In the genomic region with DNA sequence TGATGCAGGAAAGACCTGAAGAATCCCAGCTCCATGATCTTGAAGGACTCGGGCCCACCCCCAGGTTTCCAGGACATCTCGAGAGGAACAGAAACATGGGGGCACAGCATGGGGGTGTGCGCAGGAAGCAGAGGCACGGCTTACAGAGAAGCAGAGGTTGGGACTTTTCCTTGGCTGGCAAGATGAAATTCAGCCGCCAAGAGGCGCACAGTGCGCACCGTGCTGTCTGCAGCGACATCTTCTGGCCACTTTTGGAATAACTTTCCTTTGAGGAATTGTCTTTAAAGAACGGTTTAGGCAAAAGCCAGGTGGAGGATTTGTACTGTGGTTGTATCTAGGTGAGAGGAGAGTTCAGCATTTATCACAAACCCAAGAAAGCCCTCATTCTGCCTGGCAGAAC, we compare ENCODE assay signal across 8 mouse cellular contexts. TPM values are rescaled to one million over a fixed set of nuclear protein-coding genes. Genes with fewer than 3 reads are reported as not detected.
DNase-seq lines count a peak whose midpoint lies in the region; ATAC-seq lines count a peak whose summit lies in the region.

No protein-coding gene starts in this region.

- no peaks in the 10 kb centered on the region; the same call in 1 of the 2 replicates for H3K4me1 ChIP-seq in hindbrain, embryonic 16.5 days (ENCODE audit: control insufficient read depth, insufficient read depth, low read depth, low read length)

- H3K27me3 ChIP-seq in hindbrain, embryonic 16.5 days (replicated peaks; ENCODE audit: control insufficient read depth, insufficient read depth, low read length), result peaks cover 2% of the 10 kb centered on the region; the same call in 1 of the 2 replicates

- DNase-seq in cerebellum, postnatal 10 days, result peak; percentile 90 to 95
- peak; percentile 36 to 75 for DNase-seq in frontal cortex, postnatal 10 days (ENCODE audit: low spot score in 2 of 2)
- peak; percentile 82 to 88 for DNase-seq in left cerebral cortex, adult 18-20 months (ENCODE audit: low spot score in 2 of 2)
- peak; percentile 71 to 86 for DNase-seq in right cerebral cortex, postnatal 10 days (ENCODE audit: low spot score in 2 of 2)
- DNase-seq in urinary bladder, postnatal 4 days (ENCODE audit: low spot score in 2 of 2), result peak; percentile 58 to 81

- H3K9me3 ChIP-seq in hindbrain, embryonic 16.5 days (ENCODE audit: control insufficient read depth, low read length), result no peaks in the 10 kb centered on the region

- 1% methylated on average over 10 of the region's 10 CpGs for WGBS in hindbrain, embryonic 16.5 days

- peak overlapping the region; percentile 22 for H3K4me2 ChIP-seq in hindbrain, embryonic 16.5 days (ENCODE audit: low read length)

- H3K36me3 ChIP-seq in hindbrain, embryonic 16.5 days (ENCODE audit: control insufficient read depth, insufficient read depth, low read length), result no peaks in the 10 kb centered on the region

- no peak overlapping the region for H3K4me3 ChIP-seq in hindbrain, embryonic 16.5 days (ENCODE audit: low read length)

- no peak overlapping the region for H3K27ac ChIP-seq in hindbrain, embryonic 16.5 days (ENCODE audit: low read depth, low read length)

- H3K9ac ChIP-seq in hindbrain, embryonic 16.5 days (ENCODE audit: low read depth, low read length), result no peak overlapping the region

- ATAC-seq in activated CD4-positive, CD25-positive, alpha-beta regulatory T cell, adult 4 months, result peak; percentile 75
- peak; percentile 80 for ATAC-seq in hindbrain, embryonic 16.5 days
- peak; percentile 79 for ATAC-seq in megakaryocyte, adult 5-6 weeks (ENCODE audit: poor library complexity, severe bottlenecking)

RNA-seq across cellular contexts. Expression of a gene that starts 6.6 kb away (rescaled TPM):
- 100 to 1,000 TPM; 513 to 551 TPM for polyA plus RNA-seq in activated CD4-positive, CD25-positive, alpha-beta regulatory T cell, adult 4 months (2017; shearing (Covaris generic))
- polyA plus RNA-seq in hindbrain, embryonic 16.5 days (2015; fragmentation: Nextera tagmentation; extraction: Ambion mirVana), result 62.3 and 64.3 TPM in 2 replicates
- total RNA-seq in left cerebral cortex, adult 18-20 months (2021), result 10 to 100 TPM; 27.2 to 32.0 TPM
- 55.5 and 84.6 TPM in 2 replicates for total RNA-seq in megakaryocyte, adult 5-6 weeks (2015)
- total RNA-seq in megakaryocyte, adult 5-6 weeks (2017), result 52.5 and 65.3 TPM in 2 replicates
